Mouse (Mus musculus): ENCODE measurements around the gene Hyal6.

Gene Hyal6

GRCm38 (mm10) chr6:24732945-24733344 lies at the start of gene Hyal6:
Hyal6 (plus strand) TSS chr6:24733245.
- no peak for DNase-seq

- DNase-seq, result no peak
Measured at GRCm38 (mm10) chr6:24687871-24688270, 45.2 kb upstream of the Hyal6 start.

GRCm38 (mm10) chr6:24694455-24695410 lies 38.3 kb upstream of the Hyal6 start:
- no peak for DNase-seq

GRCm38 (mm10) chr6:24696117-24696516 lies 36.9 kb upstream of the Hyal6 start:
- DNase-seq, result no peak

- no peak for DNase-seq
Measured at GRCm38 (mm10) chr6:24697216-24697615, 35.8 kb upstream of the Hyal6 start.

GRCm38 (mm10) chr6:24707090-24707489 lies 26.0 kb upstream of the Hyal6 start:
- DNase-seq, result no peak

GRCm38 (mm10) chr6:24707499-24707898 lies 25.5 kb upstream of the Hyal6 start:
- DNase-seq, result no peak

- peak; percentile 15 for DNase-seq
Measured at GRCm38 (mm10) chr6:24721317-24722099, 11.5 kb upstream of the Hyal6 start.

- no peak for DNase-seq
Measured at GRCm38 (mm10) chr6:24728130-24728529, 4.9 kb upstream of the Hyal6 start.

GRCm38 (mm10) chr6:24734565-24734964 lies 1.5 kb downstream of the Hyal6 start:
- DNase-seq, result no peak

GRCm38 (mm10) chr6:24748029-24748428 lies 15.0 kb downstream of the Hyal6 start, which contains the start of gene Hyal4:
Hyal4 (plus strand) TSS chr6:24748329.
- no peak for DNase-seq

- DNase-seq, result no peak
Measured at GRCm38 (mm10) chr6:24759281-24759680, 26.2 kb downstream of the Hyal6 start.

- no peak for DNase-seq
Measured at GRCm38 (mm10) chr6:24766261-24766660, 33.2 kb downstream of the Hyal6 start.

- DNase-seq, result no peak
Measured at GRCm38 (mm10) chr6:24779182-24779581, 46.1 kb downstream of the Hyal6 start.

- no peak for DNase-seq
Measured at GRCm38 (mm10) chr6:24790888-24791287, 57.8 kb downstream of the Hyal6 start, which contains the start of gene Spam1. Spam1 (plus strand) TSS chr6:24791188.

Data from liver (tissue).